Mouse (Mus musculus): ENCODE measurements around the gene Rpl35a. TPM values are rescaled to one million over a fixed set of nuclear protein-coding genes. Genes with fewer than 3 reads are reported as not detected.

Gene Rpl35a
- polyA plus RNA-seq, 1 experiment = 293 TPM

DNA sequence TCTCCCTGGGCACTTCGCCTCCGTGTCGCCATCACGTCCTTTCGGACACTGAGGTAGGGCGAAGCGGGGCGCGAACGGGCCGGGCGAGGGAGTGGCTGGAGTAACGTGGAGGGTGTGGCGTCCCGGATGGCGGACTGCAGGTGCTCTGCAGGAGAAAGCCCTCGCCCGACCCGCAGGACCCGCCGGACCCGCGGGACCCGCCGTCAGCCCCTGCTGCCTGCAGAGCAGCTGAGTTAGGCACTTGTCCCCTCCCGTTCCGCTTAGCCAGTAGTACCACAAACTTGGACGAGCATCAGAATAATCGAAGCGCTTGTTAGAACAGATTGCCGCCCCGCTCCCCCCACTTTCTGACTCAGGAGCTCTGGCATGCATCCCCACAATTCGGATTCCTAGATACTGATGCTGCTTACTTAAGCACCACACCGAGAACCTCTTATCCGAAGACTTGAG is 6.5 kb downstream of the Rpl35a start:
- H3K4me1 ChIP-seq (ENCODE audit: control insufficient read depth, insufficient read depth, low read length) = peaks cover 4% of the 10 kb centered on the region
- H3K27ac ChIP-seq (ENCODE audit: control insufficient read depth, insufficient read depth, low read depth, low read length) = peak overlapping the region; percentile 82
- peak overlapping the region; percentile 87 for H3K4me3 ChIP-seq (ENCODE audit: control insufficient read depth, low read depth, low read length)
- H3K27me3 ChIP-seq (ENCODE audit: control insufficient read depth, insufficient read depth, low read length) = no peaks in the 10 kb centered on the region
- H3K36me3 ChIP-seq (ENCODE audit: control insufficient read depth, insufficient read depth, low read length) = peaks cover 3% of the 10 kb centered on the region
- TF ChIP-seq CTCF (IDR thresholded peaks at IDR 0.05; ENCODE audit: control insufficient read depth, insufficient read depth, insufficient replicate concordance, low read depth, low read length) (no peak), POLR2A (IDR thresholded peaks at IDR 0.05; ENCODE audit: control insufficient read depth, low read depth, low read length) (no peak)

DNA sequence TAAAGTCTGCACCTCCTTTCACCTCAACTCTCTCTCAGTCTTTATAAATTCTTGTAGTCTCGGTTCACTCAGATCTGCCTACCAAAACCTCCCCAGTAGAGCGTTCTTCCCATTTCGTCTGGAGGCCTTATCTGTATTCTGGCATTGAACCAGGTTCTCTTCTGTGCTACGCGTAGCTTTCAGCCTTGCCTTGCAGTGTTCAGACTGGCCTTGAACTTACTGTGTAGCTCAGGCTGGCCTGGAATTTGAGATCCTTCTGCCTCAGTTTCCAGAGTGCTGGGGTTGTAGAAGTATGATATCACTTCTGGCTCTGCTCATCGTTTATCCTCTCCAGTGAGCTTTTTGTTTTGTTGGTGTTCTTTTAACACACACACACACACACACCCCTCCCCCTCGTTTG is 7.0 kb downstream of the Rpl35a start:
- TF ChIP-seq CTCF (IDR thresholded peaks at IDR 0.05; ENCODE audit: control insufficient read depth, insufficient read depth, insufficient replicate concordance, low read depth, low read length) (no peak), POLR2A (IDR thresholded peaks at IDR 0.05; ENCODE audit: control insufficient read depth, low read depth, low read length) (no peak)
- Histone ChIP-seq H3K27me3 (ENCODE audit: control insufficient read depth, insufficient read depth, low read length) (no peaks in the 10 kb centered on the region), H3K36me3 (ENCODE audit: control insufficient read depth, insufficient read depth, low read length) (no peaks in the 10 kb centered on the region; the same call in 1 of the 2 replicates), H3K4me3 (ENCODE audit: control insufficient read depth, low read depth, low read length) (peak overlapping the region; percentile 87; the same call in 1 of the 2 replicates), H3K4me1 (ENCODE audit: control insufficient read depth, insufficient read depth, low read length) (peaks cover 2% of the 10 kb centered on the region), H3K27ac (ENCODE audit: control insufficient read depth, insufficient read depth, low read depth, low read length) (peak overlapping the region; percentile 82)

DNA sequence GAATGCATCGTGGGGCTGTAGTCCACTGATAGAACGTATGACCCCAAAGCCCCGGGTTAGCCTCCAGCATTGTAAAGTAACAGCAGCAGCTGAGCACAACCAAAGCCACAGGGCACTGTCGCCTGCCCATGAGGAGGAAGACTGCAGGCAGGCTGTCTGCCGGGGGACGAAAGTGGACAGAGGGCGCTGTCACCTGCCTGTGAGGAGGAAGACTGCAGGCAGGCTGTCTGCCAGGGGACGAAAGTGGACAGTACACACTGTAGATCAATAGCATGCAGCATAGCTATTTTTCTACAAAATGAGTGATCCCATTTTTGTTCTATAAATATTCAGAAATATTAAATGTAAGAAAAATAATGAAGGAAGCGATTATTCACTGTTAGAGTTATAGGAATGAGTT is 8.4 kb downstream of the Rpl35a start:
- no peaks in the 10 kb centered on the region for H3K27me3 ChIP-seq (ENCODE audit: control insufficient read depth, insufficient read depth, low read length)
- no peaks in the 10 kb centered on the region; the same call in 1 of the 2 replicates for H3K36me3 ChIP-seq (ENCODE audit: control insufficient read depth, insufficient read depth, low read length)
- TF ChIP-seq POLR2A (IDR thresholded peaks at IDR 0.05; ENCODE audit: control insufficient read depth, low read depth, low read length) (no peak), CTCF (IDR thresholded peaks at IDR 0.05; ENCODE audit: control insufficient read depth, insufficient read depth, insufficient replicate concordance, low read depth, low read length) (no peak)
- H3K27ac ChIP-seq (ENCODE audit: control insufficient read depth, insufficient read depth, low read depth, low read length) = no peak overlapping the region
- no peak overlapping the region for H3K4me3 ChIP-seq (ENCODE audit: control insufficient read depth, low read depth, low read length)
- H3K4me1 ChIP-seq (ENCODE audit: control insufficient read depth, insufficient read depth, low read length) = peaks cover 2% of the 10 kb centered on the region

DNA sequence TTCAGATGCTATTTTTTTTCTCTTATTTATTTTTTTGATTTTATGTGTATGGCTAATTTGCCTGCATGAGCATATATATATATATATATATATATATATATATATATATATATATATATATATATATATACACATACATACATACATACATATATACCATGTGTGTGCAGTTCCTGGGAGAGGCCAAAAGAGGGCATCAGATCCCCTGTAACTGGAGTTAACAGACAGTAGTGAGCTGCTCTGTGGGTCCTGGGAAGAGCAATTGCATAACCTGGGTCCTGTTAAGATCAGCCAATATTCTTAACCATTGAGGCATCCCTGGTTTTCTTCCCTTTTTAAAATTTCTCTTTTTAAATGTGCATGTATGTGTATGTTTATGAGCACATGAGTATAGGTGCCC is 14.7 kb downstream of the Rpl35a start:
- TF ChIP-seq POLR2A (IDR thresholded peaks at IDR 0.05; ENCODE audit: control insufficient read depth, low read depth, low read length) = no peak
- Histone ChIP-seq H3K4me3 (ENCODE audit: control insufficient read depth, low read depth, low read length) (no peak overlapping the region), H3K4me1 (ENCODE audit: control insufficient read depth, insufficient read depth, low read length) (no peaks in the 10 kb centered on the region), H3K36me3 (ENCODE audit: control insufficient read depth, insufficient read depth, low read length) (no peaks in the 10 kb centered on the region; the same call in 1 of the 2 replicates), H3K27ac (ENCODE audit: control insufficient read depth, insufficient read depth, low read depth, low read length) (no peak overlapping the region), H3K27me3 (ENCODE audit: control insufficient read depth, insufficient read depth, low read length) (no peaks in the 10 kb centered on the region)

DNA sequence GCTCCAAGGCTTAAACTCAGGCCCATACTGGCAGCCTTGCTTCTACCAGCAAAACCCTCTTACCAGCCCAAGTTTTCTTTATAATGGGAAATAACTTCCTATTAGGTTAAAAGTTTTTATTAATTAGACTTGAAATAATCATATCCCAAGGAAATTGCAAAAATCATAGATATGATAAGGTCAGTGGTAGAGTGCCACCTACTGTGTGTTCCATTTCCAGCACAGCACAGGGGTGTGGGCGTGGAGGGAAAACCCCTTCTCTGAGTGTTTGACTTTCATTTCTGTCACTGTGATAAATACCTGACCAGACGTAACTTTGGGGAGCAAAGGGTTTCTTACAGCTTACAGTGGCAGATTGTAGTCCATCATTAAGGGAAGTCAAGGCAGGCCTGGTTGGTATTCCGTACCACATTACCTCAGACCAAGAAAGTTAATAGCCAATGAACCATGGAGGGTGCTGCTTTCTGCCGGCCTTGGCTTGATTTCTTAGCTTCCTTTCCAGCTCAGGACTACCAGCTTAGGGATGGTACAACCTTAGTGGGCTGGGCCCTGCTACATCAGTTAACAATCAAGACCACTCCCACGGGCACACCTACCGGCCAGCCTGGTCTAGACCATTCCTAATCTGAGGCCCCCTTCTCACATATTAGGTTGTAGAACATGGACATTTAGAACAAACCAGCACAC is 16.8 kb downstream of the Rpl35a start:
- Histone ChIP-seq H3K4me3 (ENCODE audit: control insufficient read depth, low read depth, low read length) (no peak overlapping the region), H3K27me3 (ENCODE audit: control insufficient read depth, insufficient read depth, low read length) (no peaks in the 10 kb centered on the region), H3K27ac (ENCODE audit: control insufficient read depth, insufficient read depth, low read depth, low read length) (no peak overlapping the region), H3K36me3 (ENCODE audit: control insufficient read depth, insufficient read depth, low read length) (no peaks in the 10 kb centered on the region; the same call in 1 of the 2 replicates), H3K4me1 (ENCODE audit: control insufficient read depth, insufficient read depth, low read length) (no peaks in the 10 kb centered on the region)
- TF ChIP-seq POLR2A (IDR thresholded peaks at IDR 0.05; ENCODE audit: control insufficient read depth, low read depth, low read length) (no peak), CTCF (IDR thresholded peaks at IDR 0.05; ENCODE audit: control insufficient read depth, insufficient read depth, insufficient replicate concordance, low read depth, low read length) (no peak)

DNA sequence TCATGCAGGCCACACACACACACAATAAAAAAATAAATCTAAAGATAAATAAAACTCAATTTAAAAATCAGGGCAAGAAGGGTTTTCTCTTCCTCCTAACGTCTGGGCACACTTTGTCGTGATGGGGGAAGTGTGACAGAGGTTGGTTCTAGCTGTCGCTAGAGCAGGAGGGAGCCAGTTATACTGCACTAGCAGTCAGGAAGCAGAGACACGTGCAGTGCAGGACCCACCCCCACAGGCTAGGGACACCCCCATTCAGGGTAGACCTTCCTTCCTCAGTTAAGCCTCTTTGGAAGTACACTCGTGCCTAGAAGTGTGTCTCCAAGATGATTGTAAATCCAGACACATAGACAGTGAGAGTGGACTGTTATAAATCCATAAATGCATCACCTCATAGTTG is 18.7 kb downstream of the Rpl35a start:
- Histone ChIP-seq H3K27me3 (ENCODE audit: control insufficient read depth, insufficient read depth, low read length) (no peaks in the 10 kb centered on the region), H3K36me3 (ENCODE audit: control insufficient read depth, insufficient read depth, low read length) (no peaks in the 10 kb centered on the region; the same call in 1 of the 2 replicates)
- no peak for TF ChIP-seq CTCF (IDR thresholded peaks at IDR 0.05; ENCODE audit: control insufficient read depth, insufficient read depth, insufficient replicate concordance, low read depth, low read length)
- no peak for TF ChIP-seq POLR2A (IDR thresholded peaks at IDR 0.05; ENCODE audit: control insufficient read depth, low read depth, low read length)

DNA sequence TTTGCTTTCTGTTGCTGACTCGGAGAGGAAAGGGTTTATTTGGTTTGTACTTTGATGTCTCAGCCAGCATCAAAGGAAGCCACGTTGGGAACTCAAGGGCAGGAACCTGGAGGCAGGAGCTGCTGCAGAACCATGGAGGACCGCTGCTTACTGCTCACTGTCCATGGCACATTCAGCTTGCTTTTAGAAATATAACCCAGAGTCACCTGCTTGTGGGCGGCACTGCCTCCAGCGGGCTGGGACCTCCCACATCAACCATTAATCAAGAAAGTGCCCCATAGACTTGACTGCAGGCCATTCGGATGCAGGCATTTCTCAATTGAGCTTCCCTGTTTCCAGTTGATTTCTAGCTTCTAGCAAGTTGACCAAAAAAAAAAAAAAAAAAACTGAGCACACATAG is 19.8 kb downstream of the Rpl35a start:
- H3K27me3 ChIP-seq (ENCODE audit: control insufficient read depth, insufficient read depth, low read length) = no peaks in the 10 kb centered on the region
- H3K27ac ChIP-seq (ENCODE audit: control insufficient read depth, insufficient read depth, low read depth, low read length) = no peak overlapping the region
- H3K4me1 ChIP-seq (ENCODE audit: control insufficient read depth, insufficient read depth, low read length) = no peaks in the 10 kb centered on the region
- no peaks in the 10 kb centered on the region; the same call in 1 of the 2 replicates for H3K36me3 ChIP-seq (ENCODE audit: control insufficient read depth, insufficient read depth, low read length)
- TF ChIP-seq POLR2A (IDR thresholded peaks at IDR 0.05; ENCODE audit: control insufficient read depth, low read depth, low read length) (no peak), CTCF (IDR thresholded peaks at IDR 0.05; ENCODE audit: control insufficient read depth, insufficient read depth, insufficient replicate concordance, low read depth, low read length) (no peak)
- H3K4me3 ChIP-seq (ENCODE audit: control insufficient read depth, low read depth, low read length) = no peak overlapping the region

More for the DNA sequence above, 18.7 kb downstream of the Rpl35a start:
- H3K27ac ChIP-seq (ENCODE audit: control insufficient read depth, insufficient read depth, low read depth, low read length) = no peak overlapping the region
- no peak overlapping the region for H3K4me3 ChIP-seq (ENCODE audit: control insufficient read depth, low read depth, low read length)
- no peaks in the 10 kb centered on the region for H3K4me1 ChIP-seq (ENCODE audit: control insufficient read depth, insufficient read depth, low read length)
